Mouse (Mus musculus): ENCODE measurements around the gene Trip10. TPM values are rescaled to one million over a fixed set of nuclear protein-coding genes. Genes with fewer than 3 reads are reported as not detected.

Trip10 gene
- 38.1 and 41.5 TPM in 2 replicates for polyA plus RNA-seq (2015; fragmentation: Nextera tagmentation; extraction: Ambion mirVana)

GRCm38 (mm10) chr17:57249186-57250181, at the start of gene Trip10:
Gene Trip10 (plus strand): TSS chr17:57249455.
- Histone ChIP-seq H3K4me3 (peak within 1 kb of the TSS; percentile 68), H3K9ac (peak within 1 kb of the TSS; percentile 82), H3K27ac (peak within 1 kb of the TSS; percentile 89), H3K27me3 (no peaks in the 10 kb centered on the region), H3K4me2 (peak within 1 kb of the TSS; percentile 95), H3K4me1 (peaks cover 27% of the 10 kb centered on the region), H3K36me3 (peaks cover 26% of the 10 kb centered on the region), H3K9me3 (no peaks in the 10 kb centered on the region)
- peak; percentile 37 for ATAC-seq (ENCODE audit: insufficient number of reproducible peaks, insufficient read depth, low FRiP score, low TSS enrichment, low read depth)
- under 1% methylated on average over 46 of the region's 52 CpGs for WGBS

- H3K9ac ChIP-seq, result no peak overlapping the region
- WGBS, result 80% methylated on average over 10 of the region's 10 CpGs
- no peak for ATAC-seq (ENCODE audit: insufficient number of reproducible peaks, insufficient read depth, low FRiP score, low TSS enrichment, low read depth)
Observed at GRCm38 (mm10) chr17:57201841-57202724, 47.2 kb upstream of the Trip10 start.

GRCm38 (mm10) chr17:57207938-57208337, 41.3 kb upstream of the Trip10 start:
- Histone ChIP-seq H3K27me3 (no peaks in the 10 kb centered on the region), H3K4me2 (no peak overlapping the region), H3K27ac (no peak overlapping the region), H3K9me3 (no peaks in the 10 kb centered on the region), H3K4me3 (no peak overlapping the region), H3K9ac (no peak overlapping the region), H3K4me1 (no peaks in the 10 kb centered on the region), H3K36me3 (no peaks in the 10 kb centered on the region)
- 92% methylated on average over 3 of the region's 3 CpGs for WGBS
- no peak for ATAC-seq (ENCODE audit: insufficient number of reproducible peaks, insufficient read depth, low FRiP score, low TSS enrichment, low read depth)

More at GRCm38 (mm10) chr17:57201841-57202724, 47.2 kb upstream of the Trip10 start:
- H3K27me3 ChIP-seq, result no peaks in the 10 kb centered on the region
- no peaks in the 10 kb centered on the region for H3K36me3 ChIP-seq
- H3K4me2 ChIP-seq, result no peak overlapping the region
- no peak overlapping the region for H3K27ac ChIP-seq
- H3K4me1 ChIP-seq, result no peaks in the 10 kb centered on the region
- H3K9me3 ChIP-seq, result no peaks in the 10 kb centered on the region
- H3K4me3 ChIP-seq, result no peak overlapping the region

GRCm38 (mm10) chr17:57209330-57209729, 39.9 kb upstream of the Trip10 start:
- no peak for ATAC-seq (ENCODE audit: insufficient number of reproducible peaks, insufficient read depth, low FRiP score, low TSS enrichment, low read depth)
- 74% methylated on average over 4 of the region's 4 CpGs for WGBS

GRCm38 (mm10) chr17:57211501-57211900, 37.8 kb upstream of the Trip10 start:
- no peak overlapping the region for H3K27ac ChIP-seq
- no peaks in the 10 kb centered on the region for H3K27me3 ChIP-seq
- no peaks in the 10 kb centered on the region for H3K4me1 ChIP-seq
- H3K4me3 ChIP-seq, result no peak overlapping the region
- no peak overlapping the region for H3K4me2 ChIP-seq
- ATAC-seq (ENCODE audit: insufficient number of reproducible peaks, insufficient read depth, low FRiP score, low TSS enrichment, low read depth), result no peak
- 65% methylated on average over 9 of the region's 9 CpGs for WGBS
- no peak overlapping the region for H3K9ac ChIP-seq
- no peaks in the 10 kb centered on the region for H3K36me3 ChIP-seq
- H3K9me3 ChIP-seq, result no peaks in the 10 kb centered on the region

More at GRCm38 (mm10) chr17:57209330-57209729, 39.9 kb upstream of the Trip10 start:
- no peak overlapping the region for H3K27ac ChIP-seq
- no peaks in the 10 kb centered on the region for H3K27me3 ChIP-seq
- no peaks in the 10 kb centered on the region for H3K9me3 ChIP-seq
- H3K4me3 ChIP-seq, result no peak overlapping the region
- no peaks in the 10 kb centered on the region for H3K4me1 ChIP-seq
- no peak overlapping the region for H3K9ac ChIP-seq
- no peaks in the 10 kb centered on the region for H3K36me3 ChIP-seq
- no peak overlapping the region for H3K4me2 ChIP-seq

GRCm38 (mm10) chr17:57214676-57215387, 34.4 kb upstream of the Trip10 start:
- 42% methylated on average over 13 of the region's 13 CpGs for WGBS
- no peak overlapping the region for H3K4me3 ChIP-seq
- H3K9ac ChIP-seq, result no peak overlapping the region
- no peaks in the 10 kb centered on the region for H3K4me1 ChIP-seq
- ATAC-seq (ENCODE audit: insufficient number of reproducible peaks, insufficient read depth, low FRiP score, low TSS enrichment, low read depth), result no peak
- no peak overlapping the region for H3K27ac ChIP-seq
- H3K36me3 ChIP-seq, result no peaks in the 10 kb centered on the region
- no peaks in the 10 kb centered on the region for H3K9me3 ChIP-seq
- no peaks in the 10 kb centered on the region for H3K27me3 ChIP-seq
- H3K4me2 ChIP-seq, result no peak overlapping the region

GRCm38 (mm10) chr17:57218335-57218900, 30.8 kb upstream of the Trip10 start:
- WGBS, result 77% methylated on average over 12 of the region's 12 CpGs
- no peak overlapping the region for H3K4me3 ChIP-seq
- no peaks in the 10 kb centered on the region for H3K4me1 ChIP-seq
- no peak overlapping the region for H3K27ac ChIP-seq
- H3K36me3 ChIP-seq, result no peaks in the 10 kb centered on the region
- H3K27me3 ChIP-seq, result peaks cover 5% of the 10 kb centered on the region; the same call in 1 of the 2 replicates
- no peak for ATAC-seq (ENCODE audit: insufficient number of reproducible peaks, insufficient read depth, low FRiP score, low TSS enrichment, low read depth)
- H3K4me2 ChIP-seq, result no peak overlapping the region
- no peaks in the 10 kb centered on the region for H3K9me3 ChIP-seq
- H3K9ac ChIP-seq, result no peak overlapping the region

- WGBS, result 19% methylated on average over 11 of the region's 11 CpGs
- Histone ChIP-seq H3K27me3 (peaks cover 5% of the 10 kb centered on the region; the same call in 1 of the 2 replicates), H3K4me3 (no peak overlapping the region), H3K4me1 (no peaks in the 10 kb centered on the region), H3K9ac (no peak overlapping the region), H3K27ac (no peak overlapping the region), H3K9me3 (no peaks in the 10 kb centered on the region), H3K36me3 (no peaks in the 10 kb centered on the region), H3K4me2 (no peak overlapping the region)
- ATAC-seq (ENCODE audit: insufficient number of reproducible peaks, insufficient read depth, low FRiP score, low TSS enrichment, low read depth), result no peak
Observed at GRCm38 (mm10) chr17:57219167-57219883, 29.9 kb upstream of the Trip10 start.

- Histone ChIP-seq H3K9ac (no peak overlapping the region), H3K4me1 (no peaks in the 10 kb centered on the region), H3K27me3 (peaks cover 8% of the 10 kb centered on the region; the same call in 1 of the 2 replicates), H3K4me2 (no peak overlapping the region), H3K36me3 (no peaks in the 10 kb centered on the region), H3K9me3 (no peaks in the 10 kb centered on the region), H3K27ac (no peak overlapping the region), H3K4me3 (no peak overlapping the region)
- no peak for ATAC-seq (ENCODE audit: insufficient number of reproducible peaks, insufficient read depth, low FRiP score, low TSS enrichment, low read depth)
- 20% methylated on average over 3 of the region's 3 CpGs for WGBS
Observed at GRCm38 (mm10) chr17:57219884-57220207, 29.4 kb upstream of the Trip10 start.

- Histone ChIP-seq H3K4me3 (no peak overlapping the region), H3K27ac (no peak overlapping the region), H3K36me3 (no peaks in the 10 kb centered on the region), H3K4me1 (no peaks in the 10 kb centered on the region), H3K9me3 (no peaks in the 10 kb centered on the region), H3K27me3 (peaks cover 8% of the 10 kb centered on the region; the same call in 1 of the 2 replicates), H3K4me2 (no peak overlapping the region), H3K9ac (no peak overlapping the region)
- WGBS, result 68% methylated on average over 4 of the region's 4 CpGs
- ATAC-seq (ENCODE audit: insufficient number of reproducible peaks, insufficient read depth, low FRiP score, low TSS enrichment, low read depth), result no peak
Observed at GRCm38 (mm10) chr17:57221911-57222310, 27.3 kb upstream of the Trip10 start.
